Mouse (Mus musculus): ENCODE measurements around the gene Exoc7. TPM values are rescaled to one million over a fixed set of nuclear protein-coding genes. Genes with fewer than 3 reads are reported as not detected.
A peak's percentile ranks its signal among the peaks of the same experiment; 100 is the strongest.

The Exoc7 gene
- total and polyA plus RNA-seq, 2 experiments from 2014 or later, result 37.6 to 48.7 TPM

- H3K4me3 ChIP-seq (ENCODE audit: low read depth, low read length), result no peak overlapping the region
- no peak overlapping the region for H3K9ac ChIP-seq (replicated peaks; ENCODE audit: low read depth, low read length)
- no peaks in the 10 kb centered on the region for H3K27me3 ChIP-seq (ENCODE audit: control insufficient read depth, insufficient read depth, low read length)
- ATAC-seq (ENCODE audit: insufficient read depth, low read depth) (no peak), DNase-seq (ENCODE audit: low spot score) (no peak)
- no peaks in the 10 kb centered on the region for H3K9me3 ChIP-seq (replicated peaks; ENCODE audit: control insufficient read depth, low read length)
- H3K4me2 ChIP-seq (ENCODE audit: low read depth, low read length), result no peak overlapping the region
- H3K36me3 ChIP-seq (replicated peaks; ENCODE audit: control insufficient read depth, insufficient read depth, low read length), result peaks cover 84% of the 10 kb centered on the region
- 91% methylated on average over 11 of the region's 11 CpGs for WGBS
- TF ChIP-seq CTCF (IDR thresholded peaks at IDR 0.05; ENCODE audit: low read depth) (no peak), EP300 (IDR thresholded peaks at IDR 0.05; ENCODE audit: low read depth) (no peak)
- no peaks in the 10 kb centered on the region for H3K4me1 ChIP-seq (ENCODE audit: control insufficient read depth, insufficient read depth)
- no peak overlapping the region for H3K27ac ChIP-seq (ENCODE audit: low read depth)
These were observed 8.8 kb downstream of the Exoc7 start for GRCm38 (mm10) chr11:116298221-116298620.

- WGBS, result 54% methylated on average over 3 of the region's 3 CpGs
- ATAC-seq (ENCODE audit: insufficient read depth, low read depth), result no peak
These were observed 10.0 kb downstream of the Exoc7 start for GRCm38 (mm10) chr11:116297017-116297416.

DNA sequence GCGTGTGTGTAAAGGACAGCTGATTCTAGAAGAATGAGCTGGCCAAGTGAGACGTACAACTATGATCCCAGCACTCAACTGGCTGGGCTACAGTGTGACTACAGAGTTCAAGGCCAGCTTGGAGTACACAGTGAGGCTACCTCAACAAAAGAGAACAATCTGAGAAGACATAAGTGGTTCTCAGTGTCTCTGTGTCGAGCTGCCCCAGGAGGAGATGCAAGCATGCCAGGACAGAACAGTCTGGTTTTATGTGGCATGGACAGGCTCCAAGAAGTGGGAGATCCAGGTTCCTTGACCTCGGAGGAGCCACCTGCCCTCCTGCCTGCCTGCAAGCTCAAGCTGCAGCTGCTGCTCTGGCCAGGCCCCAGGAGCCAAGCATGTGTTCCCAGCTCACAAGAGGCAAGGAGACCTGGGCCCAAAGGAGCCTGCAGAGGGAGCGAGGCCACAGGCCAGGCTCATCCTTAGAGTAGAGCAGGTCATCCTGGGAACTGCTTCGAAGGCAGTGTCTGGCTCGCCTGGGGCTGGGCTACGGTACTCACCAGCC, 10.8 kb downstream of the Exoc7 start:
- ATAC-seq (ENCODE audit: insufficient read depth, low read depth) (no peak), DNase-seq (ENCODE audit: low spot score) (no peak)
- Histone ChIP-seq H3K4me1 (ENCODE audit: control insufficient read depth, insufficient read depth) (no peaks in the 10 kb centered on the region), H3K4me2 (ENCODE audit: low read depth, low read length) (no peak overlapping the region), H3K4me3 (ENCODE audit: low read depth, low read length) (no peak overlapping the region), H3K36me3 (replicated peaks; ENCODE audit: control insufficient read depth, insufficient read depth, low read length) (peaks cover 72% of the 10 kb centered on the region), H3K27ac (ENCODE audit: low read depth) (no peak overlapping the region), H3K9ac (replicated peaks; ENCODE audit: low read depth, low read length) (no peak overlapping the region), H3K9me3 (replicated peaks; ENCODE audit: control insufficient read depth, low read length) (no peaks in the 10 kb centered on the region), H3K27me3 (ENCODE audit: control insufficient read depth, insufficient read depth, low read length) (no peaks in the 10 kb centered on the region)
- no peak for TF ChIP-seq EP300 (IDR thresholded peaks at IDR 0.05; ENCODE audit: low read depth)
- TF ChIP-seq CTCF (IDR thresholded peaks at IDR 0.05; ENCODE audit: low read depth), result no peak
- 82% methylated on average over 8 of the region's 8 CpGs for WGBS

More at GRCm38 (mm10) chr11:116297017-116297416, 10.0 kb downstream of the Exoc7 start:
- Histone ChIP-seq H3K27me3 (ENCODE audit: control insufficient read depth, insufficient read depth, low read length) (no peaks in the 10 kb centered on the region), H3K9ac (replicated peaks; ENCODE audit: low read depth, low read length) (no peak overlapping the region), H3K36me3 (replicated peaks; ENCODE audit: control insufficient read depth, insufficient read depth, low read length) (peaks cover 77% of the 10 kb centered on the region), H3K4me3 (ENCODE audit: low read depth, low read length) (no peak overlapping the region), H3K4me1 (ENCODE audit: control insufficient read depth, insufficient read depth) (no peaks in the 10 kb centered on the region), H3K27ac (ENCODE audit: low read depth) (no peak overlapping the region), H3K4me2 (ENCODE audit: low read depth, low read length) (no peak overlapping the region), H3K9me3 (replicated peaks; ENCODE audit: control insufficient read depth, low read length) (no peaks in the 10 kb centered on the region)
- no peak for DNase-seq (ENCODE audit: low spot score)
- TF ChIP-seq EP300 (IDR thresholded peaks at IDR 0.05; ENCODE audit: low read depth) (no peak), CTCF (IDR thresholded peaks at IDR 0.05; ENCODE audit: low read depth) (no peak)

GRCm38 (mm10) chr11:116294319-116294718, 12.7 kb downstream of the Exoc7 start:
- no peak overlapping the region for H3K4me2 ChIP-seq (ENCODE audit: low read depth, low read length)
- TF ChIP-seq EP300 (IDR thresholded peaks at IDR 0.05; ENCODE audit: low read depth) (no peak), CTCF (IDR thresholded peaks at IDR 0.05; ENCODE audit: low read depth) (peak; percentile 75)

GRCm38 (mm10) chr11:116293538-116294137, 13.4 kb downstream of the Exoc7 start:
- 91% methylated on average over 12 of the region's 12 CpGs for WGBS
- no peak for TF ChIP-seq CTCF (IDR thresholded peaks at IDR 0.05; ENCODE audit: low read depth)
- no peak for TF ChIP-seq EP300 (IDR thresholded peaks at IDR 0.05; ENCODE audit: low read depth)
- no peak overlapping the region for H3K9ac ChIP-seq (replicated peaks; ENCODE audit: low read depth, low read length)
- H3K36me3 ChIP-seq (replicated peaks; ENCODE audit: control insufficient read depth, insufficient read depth, low read length), result peaks cover 70% of the 10 kb centered on the region
- ATAC-seq (ENCODE audit: insufficient read depth, low read depth) (0 out of 2 replicates have a peak, but pooled peaks have one; percentile 4), DNase-seq (ENCODE audit: low spot score) (no peak)
- no peak overlapping the region for H3K4me2 ChIP-seq (ENCODE audit: low read depth, low read length)
- no peaks in the 10 kb centered on the region for H3K4me1 ChIP-seq (ENCODE audit: control insufficient read depth, insufficient read depth)
- H3K9me3 ChIP-seq (replicated peaks; ENCODE audit: control insufficient read depth, low read length), result no peaks in the 10 kb centered on the region
- H3K27me3 ChIP-seq (ENCODE audit: control insufficient read depth, insufficient read depth, low read length), result no peaks in the 10 kb centered on the region
- H3K27ac ChIP-seq (ENCODE audit: low read depth), result no peak overlapping the region
- H3K4me3 ChIP-seq (ENCODE audit: low read depth, low read length), result no peak overlapping the region

More at GRCm38 (mm10) chr11:116294319-116294718, 12.7 kb downstream of the Exoc7 start:
- H3K4me3 ChIP-seq (ENCODE audit: low read depth, low read length), result no peak overlapping the region
- no peak overlapping the region for H3K9ac ChIP-seq (replicated peaks; ENCODE audit: low read depth, low read length)
- 35% methylated on average over 5 of the region's 5 CpGs for WGBS
- no peaks in the 10 kb centered on the region for H3K4me1 ChIP-seq (ENCODE audit: control insufficient read depth, insufficient read depth)
- H3K27me3 ChIP-seq (ENCODE audit: control insufficient read depth, insufficient read depth, low read length), result no peaks in the 10 kb centered on the region
- H3K9me3 ChIP-seq (replicated peaks; ENCODE audit: control insufficient read depth, low read length), result no peaks in the 10 kb centered on the region
- no peak overlapping the region for H3K27ac ChIP-seq (ENCODE audit: low read depth)
- ATAC-seq (ENCODE audit: insufficient read depth, low read depth) (peak; percentile 32; the same call in 1 of the 2 replicates), DNase-seq (ENCODE audit: low spot score) (peak; percentile 73)
- H3K36me3 ChIP-seq (replicated peaks; ENCODE audit: control insufficient read depth, insufficient read depth, low read length), result peaks cover 70% of the 10 kb centered on the region

Data from heart, postnatal 0 days (tissue).